Mouse (Mus musculus) hindbrain, embryonic 11.5 days (tissue): ENCODE data around the gene Pptc7. TPM values are rescaled to one million over a fixed set of nuclear protein-coding genes. Genes with fewer than 3 reads are reported as not detected.

Experiments
- ATAC-seq: fragments of 200-750 bp; cut with Nextera tagmentation; 2 replicates; pipeline ENCODE4 v1.8.0; 2017; ENCODE audit warnings: mild to moderate bottlenecking, moderate TSS enrichment, moderate library complexity; ENCODE audit not compliant: low FRiP score
- DNase-seq: peaks from one replicate; pipeline ENCODE4 v3.0.0-alpha.2; 2015; ENCODE audit warnings: low spot score
- H3K27ac ChIP-seq: fragments of 300-500 bp; sonication (generic); 2 replicates; pipeline ENCODE4 v1.5.1; 2014; ENCODE audit warnings: mild to moderate bottlenecking, low read depth, low read length
- H3K27me3 ChIP-seq: fragments of 300-500 bp; sonication (generic); 2 replicates; pipeline ENCODE4 v1.6.1; 2014; ENCODE audit warnings: mild to moderate bottlenecking, low read length, moderate library complexity, mixed read lengths; ENCODE audit not compliant: control insufficient read depth, insufficient read depth
- H3K36me3 ChIP-seq: fragments of 300-500 bp; sonication (generic); 2 replicates; pipeline ENCODE4 v1.6.1; 2014; ENCODE audit warnings: mild to moderate bottlenecking, low read length, moderate library complexity, mixed read lengths; ENCODE audit not compliant: control insufficient read depth, insufficient read depth
- H3K4me1 ChIP-seq: fragments of 300-500 bp; sonication (generic); replicated peaks from 2 replicates; pipeline ENCODE4 v1.6.1; 2014; ENCODE audit warnings: low read length, mixed read lengths; ENCODE audit not compliant: control insufficient read depth, insufficient read depth
- H3K4me2 ChIP-seq: fragments of 300-500 bp; sonication (generic); replicated peaks from 2 replicates; pipeline ENCODE4 v1.6.1; 2014; ENCODE audit warnings: mild to moderate bottlenecking, low read depth, low read length
- H3K4me3 ChIP-seq: fragments of 300-500 bp; sonication (generic); 2 replicates; pipeline ENCODE4 v1.5.1; 2014; ENCODE audit warnings: low read depth, low read length
- H3K9ac ChIP-seq: fragments of 300-500 bp; sonication (generic); 2 replicates; pipeline ENCODE4 v1.6.1; 2014; ENCODE audit warnings: low read depth, low read length
- H3K9me3 ChIP-seq: fragments of 300-500 bp; sonication (generic); 2 replicates; pipeline ENCODE4 v1.6.1; 2016; ENCODE audit warnings: low read length; ENCODE audit not compliant: control insufficient read depth
- WGBS: fragments of 180-500 bp; shearing (Covaris S2); extraction: QIAGEN DNeasy Blood & Tissue Kit; methylation state at CpG from one replicate; pipeline ENCODE4 v1.1.7; 2014; 5-methylcytosine and 5-hydroxymethylcytosine counted together
- polyA plus RNA-seq: library from polyadenylated mRNA; unstranded; fragments of >200 nt; fragmentation: Nextera tagmentation; extraction: Ambion mirVana; gene quantifications from 2 replicates; pipeline ENCODE4 v1.2.1, GENCODE M21; 2014

The Pptc7 gene
- polyA plus RNA-seq, 1 experiment from 2014 or later: 8.4 TPM

- H3K4me3 ChIP-seq: no peak overlapping the region
- DNase-seq (no peak), ATAC-seq (no peak)
- no peak overlapping the region for H3K27ac ChIP-seq
- no peaks in the 10 kb centered on the region for H3K4me1 ChIP-seq
- H3K9ac ChIP-seq: no peak overlapping the region
- H3K36me3 ChIP-seq: no peaks in the 10 kb centered on the region
- 86% methylated on average over 7 of the region's 7 CpGs for WGBS
- H3K9me3 ChIP-seq: no peaks in the 10 kb centered on the region
- no peak overlapping the region for H3K4me2 ChIP-seq
- H3K27me3 ChIP-seq: no peaks in the 10 kb centered on the region
Observed at GRCm38 (mm10) chr5:122278946-122279345, 5.2 kb upstream of the Pptc7 start.

GRCm38 (mm10) chr5:122279799-122280421 lies 4.3 kb upstream of the Pptc7 start:
- ATAC-seq: no peak
- DNase-seq: no peak
- WGBS: 87% methylated on average over 12 of the region's 12 CpGs
- no peaks in the 10 kb centered on the region for H3K4me1 ChIP-seq
- no peaks in the 10 kb centered on the region for H3K9me3 ChIP-seq
- no peak overlapping the region for H3K4me2 ChIP-seq
- no peak overlapping the region for H3K27ac ChIP-seq
- no peak overlapping the region for H3K9ac ChIP-seq
- no peak overlapping the region for H3K4me3 ChIP-seq
- H3K36me3 ChIP-seq: no peaks in the 10 kb centered on the region
- no peaks in the 10 kb centered on the region for H3K27me3 ChIP-seq

- no peak for ATAC-seq
- 57% methylated on average over 6 of the region's 6 CpGs for WGBS
- Histone ChIP-seq H3K4me1 (no peaks in the 10 kb centered on the region; the same call in 1 of the 2 replicates), H3K9ac (no peak overlapping the region), H3K27me3 (no peaks in the 10 kb centered on the region), H3K4me3 (no peak overlapping the region), H3K9me3 (no peaks in the 10 kb centered on the region), H3K27ac (no peak overlapping the region), H3K4me2 (no peak overlapping the region), H3K36me3 (no peaks in the 10 kb centered on the region)
- DNase-seq: no peak
Observed at GRCm38 (mm10) chr5:122280422-122280826, 3.7 kb upstream of the Pptc7 start.

DNA sequence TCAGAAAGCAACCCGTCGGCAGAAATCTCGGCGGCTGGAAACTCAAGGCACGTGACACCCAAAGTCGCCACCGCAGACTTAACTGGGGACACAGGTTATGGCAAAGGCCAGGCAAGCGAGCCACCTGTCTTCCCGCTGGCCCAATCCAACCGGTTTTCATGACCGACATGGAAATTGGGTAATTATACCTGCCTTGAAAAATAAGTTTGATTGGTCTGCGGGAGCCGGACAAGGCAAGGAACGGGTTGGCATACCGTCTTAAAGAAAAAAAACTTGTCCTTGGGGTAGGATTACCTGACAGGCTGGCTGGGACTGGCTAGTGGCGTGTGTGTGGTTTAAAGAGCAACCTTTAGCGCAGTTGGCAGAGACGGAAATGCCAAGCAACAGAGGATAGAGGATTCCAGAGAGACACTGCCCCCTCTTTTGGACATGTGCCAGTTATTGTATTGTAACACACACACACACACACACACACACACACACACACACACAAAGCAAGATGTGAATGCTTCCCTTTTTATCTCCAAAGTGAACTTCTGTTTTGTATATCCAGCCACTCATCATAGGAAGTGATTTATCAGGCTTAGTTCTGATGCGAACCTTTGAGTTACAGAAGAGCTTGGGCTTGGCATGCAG lies 3.2 kb upstream of the Pptc7 start:
- Histone ChIP-seq H3K4me3 (no peak overlapping the region), H3K27me3 (no peaks in the 10 kb centered on the region), H3K4me2 (no peak overlapping the region), H3K9me3 (no peaks in the 10 kb centered on the region), H3K27ac (no peak overlapping the region), H3K9ac (no peak overlapping the region), H3K4me1 (peaks cover 3% of the 10 kb centered on the region; the same call in 1 of the 2 replicates), H3K36me3 (no peaks in the 10 kb centered on the region)
- 44% methylated on average over 19 of the region's 19 CpGs for WGBS
- DNase-seq (no peak), ATAC-seq (no peak)

DNA sequence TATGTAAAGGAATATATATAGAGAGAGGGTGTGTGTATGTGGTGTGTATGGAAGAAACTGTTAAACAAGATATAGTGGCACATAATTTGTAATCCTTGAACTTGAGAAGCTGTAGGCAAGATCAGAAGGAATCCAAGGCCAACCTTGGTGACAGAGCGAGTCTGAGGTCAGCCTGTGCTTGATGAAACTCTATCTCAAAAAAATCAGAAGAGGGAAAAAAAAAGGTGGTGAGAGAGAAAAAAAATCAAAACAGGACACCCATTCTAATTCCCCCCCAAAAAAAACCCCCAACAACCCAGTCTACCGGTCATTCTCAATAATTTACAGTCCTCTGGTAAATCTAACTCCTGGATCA lies 360 bp upstream of the Pptc7 start:
- ATAC-seq (no peak), DNase-seq (no peak)
- Histone ChIP-seq H3K27me3 (no peaks in the 10 kb centered on the region), H3K9ac (no peak overlapping the region), H3K4me3 (peak overlapping the region; percentile 95), H3K4me2 (no peak overlapping the region), H3K27ac (no peak overlapping the region), H3K9me3 (no peaks in the 10 kb centered on the region), H3K36me3 (no peaks in the 10 kb centered on the region), H3K4me1 (peaks cover 3% of the 10 kb centered on the region; the same call in 1 of the 2 replicates)
- 22% methylated on average over 2 of the region's 2 CpGs for WGBS

DNA sequence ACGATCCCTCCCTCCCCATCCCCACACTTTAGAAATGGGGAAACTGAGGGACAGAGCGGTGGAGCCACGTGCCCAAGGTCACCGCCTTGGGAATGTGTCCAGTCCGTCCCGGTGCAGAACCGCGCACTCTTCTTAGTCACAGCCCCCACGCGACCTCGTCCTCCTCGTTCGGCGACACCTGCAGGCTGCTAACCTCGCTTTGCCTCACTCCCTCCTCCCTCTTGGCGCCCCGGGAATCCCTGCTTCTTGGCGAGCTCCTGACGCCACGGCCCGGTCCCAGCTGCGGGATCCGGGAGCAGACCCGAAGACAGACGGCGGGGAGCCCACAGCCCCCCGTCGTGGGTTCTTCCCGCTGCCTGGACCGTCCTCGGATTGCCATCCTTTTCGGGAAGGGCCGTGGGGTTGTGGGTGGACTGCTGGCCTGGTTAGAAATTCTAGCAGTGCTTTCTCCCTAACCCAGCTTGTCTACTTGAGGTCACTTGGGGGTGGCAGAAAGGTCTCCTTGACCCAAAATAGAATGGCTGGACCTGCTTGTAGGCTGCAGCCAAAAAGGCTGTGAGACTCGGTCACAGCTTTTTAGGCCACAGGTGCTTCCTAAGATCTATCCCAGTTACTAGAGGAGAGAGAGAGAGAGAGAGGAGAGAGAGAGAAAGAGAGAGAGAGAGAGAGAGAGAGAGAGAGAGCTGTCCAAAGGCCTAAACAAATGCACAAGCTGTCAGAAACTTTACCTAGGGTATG lies 1.0 kb downstream of the Pptc7 start:
- Histone ChIP-seq H3K4me2 (peak overlapping the region; percentile 97), H3K9me3 (no peaks in the 10 kb centered on the region), H3K4me3 (peak overlapping the region; percentile 95), H3K9ac (peak overlapping the region; percentile 92), H3K27me3 (no peaks in the 10 kb centered on the region), H3K4me1 (peaks cover 3% of the 10 kb centered on the region; the same call in 1 of the 2 replicates), H3K27ac (peak overlapping the region; percentile 72; the same call in 1 of the 2 replicates), H3K36me3 (no peaks in the 10 kb centered on the region)
- 1% methylated on average over 34 of the region's 34 CpGs for WGBS
- DNase-seq: no peak
- peak; percentile 41 for ATAC-seq

- Histone ChIP-seq H3K27me3 (no peaks in the 10 kb centered on the region), H3K36me3 (no peaks in the 10 kb centered on the region), H3K4me1 (peaks cover 3% of the 10 kb centered on the region; the same call in 1 of the 2 replicates), H3K27ac (no peak overlapping the region), H3K4me2 (peak overlapping the region; percentile 97), H3K9me3 (no peaks in the 10 kb centered on the region), H3K9ac (no peak overlapping the region), H3K4me3 (peak overlapping the region; percentile 95; the same call in 1 of the 2 replicates)
- DNase-seq (no peak), ATAC-seq (no peak)
- 65% methylated on average over 7 of the region's 7 CpGs for WGBS
Observed at GRCm38 (mm10) chr5:122285767-122286150, 1.6 kb downstream of the Pptc7 start.

DNA sequence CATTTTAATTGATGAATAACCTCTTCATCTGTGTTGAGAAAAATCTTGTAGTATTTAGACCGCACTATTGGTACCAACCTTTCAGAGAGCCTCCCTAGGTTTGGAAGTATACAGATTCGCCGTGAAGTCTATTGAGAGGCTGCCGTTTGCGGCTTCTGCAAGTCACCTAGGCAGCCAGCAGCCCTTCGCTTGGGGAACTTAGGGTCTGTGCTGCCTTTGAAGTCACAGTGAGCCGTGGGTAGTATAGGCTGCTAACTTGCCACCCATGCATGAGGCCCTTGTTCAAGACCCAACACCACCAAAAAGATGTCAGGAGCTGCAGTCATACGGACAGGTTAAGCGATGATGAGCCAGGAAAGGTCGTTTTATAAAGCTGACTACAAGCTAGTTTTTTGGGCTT lies 2.0 kb downstream of the Pptc7 start:
- Histone ChIP-seq H3K27ac (no peak overlapping the region), H3K36me3 (no peaks in the 10 kb centered on the region), H3K9me3 (no peaks in the 10 kb centered on the region), H3K27me3 (no peaks in the 10 kb centered on the region), H3K4me2 (no peak overlapping the region), H3K4me3 (no peak overlapping the region), H3K4me1 (peaks cover 3% of the 10 kb centered on the region; the same call in 1 of the 2 replicates), H3K9ac (no peak overlapping the region)
- DNase-seq (no peak), ATAC-seq (no peak)
- 86% methylated on average over 10 of the region's 10 CpGs for WGBS
